Mouse (Mus musculus): ENCODE results near the gene Plvap. TPM values are rescaled to one million over a fixed set of nuclear protein-coding genes. Genes with fewer than 3 reads are reported as not detected.
"Not testable (repeated sequence)": the region's sequence is repeated elsewhere in the genome, so short reads cannot be mapped to it uniquely, and the experiment has no call there.

The Plvap gene
- 1 to 10 TPM; 7.2 to 7.6 TPM for total RNA-seq (2021)
- long read RNA-seq, experiment 1, partial matches to known transcripts: 9 of 9 reads
- long read RNA-seq, experiment 1, other reads (novel, unspliced or antisense): 0 of 9 reads
- long read RNA-seq, experiment 2, partial matches to known transcripts: 19 of 22 reads
- long read RNA-seq, experiment 2, other reads (novel, unspliced or antisense): 0 of 22 reads

DNA sequence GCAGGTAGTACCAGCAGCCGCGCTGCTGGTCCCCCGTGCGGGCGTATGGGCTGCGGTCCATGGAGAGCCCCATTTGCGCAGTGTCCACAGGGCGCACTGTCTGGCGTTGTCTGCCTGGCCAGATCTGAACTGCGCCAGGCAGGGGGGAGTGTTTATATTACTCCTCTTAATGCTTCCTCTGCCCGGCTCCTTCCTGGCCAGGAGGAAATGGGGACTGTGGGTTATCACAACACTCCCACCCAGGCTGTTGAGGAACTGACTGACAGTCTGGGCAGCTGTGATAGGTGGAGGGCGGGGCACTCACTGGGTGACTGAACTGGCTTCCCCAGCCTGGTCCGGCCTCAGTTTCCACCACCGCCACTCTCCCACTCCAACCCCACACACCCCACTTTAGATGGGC, at the start of gene Plvap:
TSS of gene Plvap (minus strand) at position 109 of the 400 bp plus-strand sequence.
- no peak for DNase-seq (ENCODE audit: low spot score in 2 of 2)

DNA sequence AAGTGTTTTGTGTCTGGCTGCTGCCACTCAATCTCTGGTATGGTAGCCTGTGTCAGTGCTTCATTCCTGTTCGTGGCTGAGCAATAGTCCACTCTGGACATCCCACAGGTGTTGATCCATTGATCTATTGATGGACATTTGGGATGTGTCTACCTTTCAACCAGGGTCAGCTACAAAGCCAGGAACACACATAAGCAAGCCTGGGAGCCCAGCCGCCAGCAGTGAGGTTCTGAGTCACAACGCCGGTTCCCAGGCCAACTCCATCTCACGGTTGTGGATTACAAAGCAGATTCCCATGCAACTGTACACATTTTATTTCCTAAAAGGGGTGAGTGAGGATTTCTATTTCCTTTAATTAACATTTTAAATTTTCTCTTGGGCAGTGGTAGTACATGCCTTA, 49.2 kb upstream of the Plvap start:
- DNase-seq (ENCODE audit: low spot score in 2 of 2): no peak

DNA sequence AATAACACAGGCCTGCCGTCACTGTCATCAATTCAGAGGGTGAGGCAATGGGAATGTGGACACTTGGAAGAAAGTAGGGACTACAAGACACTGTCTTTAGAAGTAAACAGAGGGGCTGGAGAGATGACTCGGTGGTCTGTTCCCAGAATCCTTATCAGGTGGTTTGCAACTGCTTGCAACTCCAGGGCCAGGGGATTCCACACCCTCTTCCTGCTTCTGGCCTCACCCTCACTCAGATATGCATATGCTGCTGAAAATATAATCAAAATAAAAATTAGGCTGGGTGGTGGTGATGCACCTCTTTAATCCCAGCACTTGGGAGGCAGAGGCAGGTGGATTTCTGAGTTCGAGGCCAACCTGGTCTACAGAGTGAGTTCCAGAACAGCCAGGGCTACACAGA, 48.5 kb upstream of the Plvap start:
- DNase-seq (ENCODE audit: low spot score in 2 of 2): no peak

DNA sequence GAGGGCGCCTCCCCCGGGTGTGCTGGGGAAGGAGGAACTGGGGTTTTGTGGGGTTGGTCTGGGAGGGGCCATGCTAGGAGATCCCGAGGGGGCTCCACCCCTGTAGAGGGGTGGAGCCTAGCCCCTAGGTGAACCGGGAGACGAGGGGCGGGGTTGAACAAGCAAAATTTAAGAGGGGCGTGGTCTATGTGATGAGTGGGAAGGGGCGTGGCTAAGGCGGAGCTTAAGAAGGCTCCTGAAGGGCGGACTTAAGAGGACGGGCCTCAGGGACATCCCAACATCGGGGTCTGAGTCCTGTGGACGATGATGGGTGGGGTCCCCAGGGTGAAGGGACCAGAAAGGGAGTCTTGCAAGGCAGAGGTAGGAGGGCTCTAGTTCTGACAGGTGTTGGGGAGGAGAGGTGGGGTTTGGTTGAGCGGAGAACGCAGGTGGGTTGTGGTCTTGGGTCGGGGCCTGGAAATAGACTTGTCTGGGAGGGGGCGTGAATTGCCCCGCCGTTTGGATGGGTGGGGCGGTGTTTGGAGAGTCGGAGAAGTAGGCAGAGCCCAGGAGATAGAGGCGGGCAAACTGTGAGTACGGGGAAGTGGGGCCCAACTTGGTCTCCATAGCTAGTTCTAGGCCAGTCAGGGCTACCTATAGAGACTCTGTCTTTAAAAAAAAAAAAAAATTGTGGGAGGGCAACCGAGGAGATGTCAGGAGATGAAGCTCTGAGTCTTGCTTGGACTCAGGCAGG, 47.6 kb upstream of the Plvap start:
- no peak for DNase-seq (ENCODE audit: low spot score in 2 of 2)

DNA sequence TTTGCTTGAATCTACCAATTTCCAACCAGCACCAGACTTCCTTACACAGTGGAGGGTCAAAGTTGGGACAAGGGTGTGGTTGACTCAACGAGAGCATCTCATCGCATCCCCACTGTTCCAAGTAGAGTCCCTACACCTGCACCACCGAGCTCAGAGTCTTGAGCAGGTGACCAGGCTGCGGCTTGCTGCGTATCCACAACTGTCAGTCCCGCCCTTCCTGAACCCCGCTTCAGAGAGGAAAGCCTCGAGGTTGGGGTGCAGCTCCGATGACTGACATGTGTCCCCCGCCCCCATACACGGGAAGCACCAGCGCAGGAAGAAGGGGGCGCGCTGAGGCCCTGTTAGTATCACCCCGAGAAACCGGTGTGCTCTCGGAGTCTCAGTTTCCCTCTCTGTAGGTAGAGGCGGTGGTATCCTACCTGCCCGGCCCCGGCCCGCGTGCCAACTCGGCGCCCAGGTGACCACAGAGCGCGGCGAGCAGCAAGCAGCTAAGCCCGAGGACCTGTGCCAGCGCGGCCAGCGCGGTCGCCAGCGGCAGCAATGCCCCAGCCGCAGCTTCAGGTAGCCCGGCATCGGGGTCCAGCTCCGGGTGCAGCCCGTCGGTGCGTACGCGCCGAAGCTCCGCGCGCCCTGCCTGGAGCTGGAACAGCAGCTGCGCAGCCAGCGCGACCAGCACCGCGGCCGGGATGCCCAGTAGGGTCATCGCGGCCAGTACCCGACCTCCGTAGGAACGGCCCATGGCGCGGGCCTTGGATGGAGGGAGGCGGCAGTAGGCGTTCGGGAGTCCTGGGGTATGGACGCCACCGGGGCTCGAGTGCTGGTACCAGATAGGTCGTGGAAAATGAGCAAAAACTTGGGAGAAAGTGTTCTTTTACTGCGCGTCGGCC, 46.8 kb upstream of the Plvap start, which contains the start of gene Tmem221:
TSS of gene Tmem221 (minus strand) at position 801 of the 887 bp plus-strand sequence.
- no peak for DNase-seq (ENCODE audit: low spot score in 2 of 2)

DNA sequence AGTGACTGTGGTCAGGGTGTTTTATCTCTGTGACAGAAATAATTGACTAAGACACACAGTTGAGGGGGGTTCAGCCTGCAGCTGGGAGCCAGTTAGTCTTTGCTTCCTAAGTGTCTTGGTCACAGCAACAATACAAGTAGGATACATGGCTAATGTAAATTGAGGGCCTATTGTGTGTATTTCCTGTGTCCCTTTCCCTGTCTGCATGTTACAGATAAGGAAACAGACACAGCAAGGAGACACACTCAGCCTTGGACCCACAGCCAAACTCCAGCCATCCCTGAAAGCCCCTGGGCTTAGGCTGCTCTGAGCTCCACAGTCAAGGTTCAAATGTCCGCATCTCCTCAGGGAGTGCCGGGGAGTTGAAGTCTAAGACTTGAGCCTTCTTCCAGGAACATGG, 43.1 kb upstream of the Plvap start:
- no peak for DNase-seq (ENCODE audit: low spot score in 2 of 2)

DNA sequence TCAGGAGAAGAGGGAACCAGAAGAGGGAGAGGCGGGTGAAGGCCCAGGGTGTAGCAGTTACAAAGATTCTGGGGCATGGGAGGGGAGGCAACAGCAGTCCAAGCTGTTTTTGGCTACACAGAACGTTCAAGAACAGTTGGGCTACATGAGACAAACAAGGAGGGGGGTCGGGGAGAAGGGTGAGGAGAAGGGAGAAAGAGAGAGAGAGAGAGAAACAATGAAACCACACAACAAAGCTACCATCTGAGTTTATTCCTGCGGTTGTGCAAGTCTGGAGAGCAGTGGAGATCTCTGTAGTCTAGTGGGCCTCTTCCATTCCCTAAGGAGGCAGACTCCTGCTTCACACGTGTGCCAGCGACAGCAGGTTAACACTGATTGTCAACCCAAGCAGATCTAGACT, 42.4 kb upstream of the Plvap start:
- DNase-seq (ENCODE audit: low spot score in 2 of 2): no peak

DNA sequence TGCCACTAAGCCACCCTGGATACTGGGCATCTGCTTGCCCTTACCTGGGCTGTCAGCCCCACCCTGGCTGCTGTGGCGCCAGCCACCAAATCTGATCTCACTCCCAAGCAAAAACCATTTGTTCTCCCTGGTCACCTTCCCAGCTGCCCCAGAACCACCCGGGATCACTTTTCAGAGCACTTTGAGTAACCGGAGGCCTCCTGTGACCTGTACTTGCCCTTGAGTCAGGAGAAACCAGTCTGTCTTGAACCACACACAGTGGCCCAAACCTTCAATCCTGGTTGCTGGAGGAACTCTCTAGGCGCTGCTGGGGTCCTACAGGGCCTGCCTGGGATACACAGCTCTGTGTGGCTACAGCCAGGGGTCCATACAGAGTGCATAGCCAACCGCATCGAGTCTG, 41.2 kb upstream of the Plvap start:
- no peak for DNase-seq (ENCODE audit: low spot score in 2 of 2)

DNA sequence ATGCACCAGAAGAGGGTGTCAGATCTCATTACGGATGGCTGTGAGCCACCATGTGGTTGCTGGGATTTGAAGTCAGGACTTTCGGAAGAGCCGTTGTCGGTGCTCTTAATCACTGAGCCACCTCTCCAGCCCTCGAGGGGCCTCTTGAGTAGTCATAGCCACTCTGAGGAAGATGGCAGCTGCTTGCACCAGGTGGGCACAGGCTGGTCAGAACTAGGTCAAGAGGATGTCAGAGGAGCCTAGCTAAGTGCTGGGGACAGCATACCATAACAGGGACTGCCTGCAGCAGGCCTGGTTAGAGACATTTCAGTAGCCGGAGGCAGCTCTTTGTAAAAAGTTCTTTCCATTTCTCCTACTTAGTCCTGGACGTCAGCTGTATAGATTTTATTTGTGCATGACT, 39.2 kb upstream of the Plvap start:
- no peak for DNase-seq (ENCODE audit: low spot score in 2 of 2)

DNA sequence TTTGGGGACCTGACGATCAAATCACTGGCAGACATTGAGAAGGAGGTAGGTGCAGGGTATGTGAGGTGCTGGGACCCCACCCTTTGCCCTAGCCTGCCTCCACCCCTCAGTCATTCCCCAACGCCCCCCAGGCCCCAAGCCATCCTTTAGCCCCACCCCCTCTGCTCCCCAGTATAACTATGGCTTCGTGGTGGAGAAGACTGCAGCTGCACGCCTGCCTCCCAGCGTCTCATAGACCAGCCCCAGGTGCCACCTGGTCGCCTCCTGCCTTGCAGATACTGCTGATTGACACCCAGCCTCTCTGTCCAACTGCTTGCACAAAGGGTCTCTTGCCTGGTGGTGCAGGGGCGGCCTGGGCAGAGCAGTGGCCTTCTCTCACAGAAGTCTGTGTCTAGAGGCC, 36.0 kb upstream of the Plvap start:
- DNase-seq (ENCODE audit: low spot score in 2 of 2): no peak

DNA sequence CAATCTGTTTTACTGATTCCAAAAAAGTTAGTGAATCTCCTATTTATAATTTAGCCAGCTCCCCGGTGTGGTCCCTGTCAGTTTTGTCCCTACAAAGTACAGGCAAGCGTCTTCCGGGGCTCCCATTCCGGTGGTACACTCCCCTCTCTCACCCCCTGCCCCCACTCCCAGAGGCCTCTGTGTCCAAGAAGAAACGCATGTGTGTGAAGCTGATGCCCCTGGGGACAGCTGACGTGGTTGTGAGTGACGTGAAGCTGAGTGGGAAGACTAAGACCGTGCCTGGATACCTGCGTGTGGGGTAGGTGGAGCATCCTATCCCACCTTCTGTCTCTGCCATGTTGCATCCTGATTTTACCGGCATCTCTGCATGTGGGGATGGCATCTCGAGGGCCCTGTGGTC, 33.5 kb upstream of the Plvap start:
- no peak for DNase-seq (ENCODE audit: low spot score in 2 of 2)

DNA sequence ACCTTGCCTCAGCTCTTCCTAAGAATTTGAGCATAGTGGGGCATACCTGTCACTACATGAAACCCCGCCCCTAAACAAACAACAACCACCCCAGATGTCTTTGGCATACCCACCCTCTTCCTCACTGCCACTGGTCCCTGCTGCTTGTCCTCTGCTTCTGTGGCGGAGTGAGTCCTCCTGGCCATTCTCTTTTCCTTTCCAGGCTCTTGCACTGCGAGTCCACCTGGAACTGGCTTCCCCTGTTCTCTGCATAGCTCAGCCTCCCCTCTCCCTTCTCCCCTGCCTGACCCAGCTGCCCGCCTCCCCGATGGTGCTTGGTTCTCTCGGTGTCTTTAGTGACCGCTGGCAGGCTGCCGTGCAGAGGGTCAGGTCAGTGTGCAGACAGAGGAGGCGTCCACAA, 32.2 kb upstream of the Plvap start:
- DNase-seq (ENCODE audit: low spot score in 2 of 2): no peak

DNA sequence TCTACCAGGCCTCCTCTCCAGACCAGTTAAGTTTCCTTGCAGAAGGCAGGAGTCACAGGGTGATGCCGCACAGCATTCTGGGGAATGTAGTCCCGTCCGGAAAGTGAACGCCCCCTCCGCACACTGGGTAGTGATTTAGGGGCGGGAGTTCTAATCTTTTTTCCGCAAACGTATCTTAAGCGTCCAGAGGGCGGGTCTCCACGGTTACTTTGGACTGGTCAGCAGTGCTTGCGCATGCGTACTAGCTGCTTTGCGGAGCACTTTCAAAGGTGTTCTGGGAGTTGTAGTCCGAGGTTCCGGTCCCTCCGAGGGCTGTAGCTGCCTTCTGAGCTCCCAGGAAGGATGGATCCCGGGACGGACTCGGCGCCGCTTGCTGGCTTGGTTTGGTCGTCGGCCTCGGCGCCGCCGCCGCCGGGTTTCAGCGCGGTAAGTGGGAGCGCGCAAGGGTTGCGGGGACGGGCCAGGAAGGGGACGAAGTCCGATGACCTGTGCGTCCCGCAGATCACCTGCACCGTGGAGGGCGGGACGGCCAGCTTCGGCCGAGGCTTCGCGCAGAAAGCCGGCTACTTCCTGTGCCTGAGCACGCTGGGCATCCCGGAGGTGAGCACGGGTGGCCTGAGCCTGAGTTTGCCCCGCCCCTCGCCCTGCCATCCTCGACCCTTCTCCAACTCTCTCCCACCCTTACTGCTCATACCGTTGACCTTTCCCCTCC, 31.2 kb upstream of the Plvap start, which contains the start of gene Mvb12a:
TSS of gene Mvb12a (plus strand) at position 291 of the 712 bp plus-strand sequence.
- peak; percentile 92 to 98 for DNase-seq (ENCODE audit: low spot score in 2 of 2)

DNA sequence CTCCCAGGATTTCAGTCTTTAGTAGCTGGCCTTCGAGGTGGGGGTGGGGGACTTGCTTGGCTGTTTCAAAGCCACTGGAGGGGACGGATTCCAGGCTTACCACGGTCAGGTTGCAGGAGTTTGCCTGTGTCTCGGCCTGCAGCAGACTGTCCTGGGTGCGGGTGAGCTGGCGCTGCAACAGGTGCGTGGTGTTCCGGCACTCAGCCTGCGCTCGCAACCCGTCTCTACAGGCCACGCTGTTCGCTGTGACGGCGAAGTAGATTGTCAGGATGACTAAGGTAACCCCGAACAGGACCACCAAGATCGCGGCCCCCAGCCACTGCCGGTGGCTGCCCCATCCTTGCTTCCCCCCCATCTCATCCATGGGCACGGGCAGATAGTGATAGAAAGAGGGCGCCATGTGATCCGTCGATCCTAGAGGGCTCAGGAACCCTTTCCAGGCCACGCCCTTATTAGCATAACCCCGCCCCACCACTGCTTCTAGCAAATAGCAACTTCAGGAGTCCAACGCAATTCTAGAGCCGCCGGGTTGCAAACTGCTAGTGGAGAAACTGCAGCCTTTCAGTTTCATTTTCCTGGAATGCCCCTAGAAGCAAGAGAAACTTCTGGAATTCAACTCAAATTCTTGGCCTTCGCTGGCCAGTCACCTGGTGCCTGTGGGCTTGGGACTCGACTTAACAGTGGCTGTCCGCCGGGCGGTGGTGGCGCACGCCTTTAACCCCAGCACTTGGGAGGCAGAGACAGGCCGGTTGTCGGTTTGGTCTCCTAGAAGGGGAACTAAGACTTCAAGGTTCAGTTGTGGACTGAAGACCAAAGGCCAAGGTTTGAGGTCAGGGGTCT, 25.7 kb upstream of the Plvap start, which contains the start of gene Bst2:
TSS of gene Bst2 (minus strand) at position 429 of the 840 bp plus-strand sequence.
- DNase-seq (ENCODE audit: low spot score in 2 of 2): peak in 1 of 2 experiments; percentile 45

DNA sequence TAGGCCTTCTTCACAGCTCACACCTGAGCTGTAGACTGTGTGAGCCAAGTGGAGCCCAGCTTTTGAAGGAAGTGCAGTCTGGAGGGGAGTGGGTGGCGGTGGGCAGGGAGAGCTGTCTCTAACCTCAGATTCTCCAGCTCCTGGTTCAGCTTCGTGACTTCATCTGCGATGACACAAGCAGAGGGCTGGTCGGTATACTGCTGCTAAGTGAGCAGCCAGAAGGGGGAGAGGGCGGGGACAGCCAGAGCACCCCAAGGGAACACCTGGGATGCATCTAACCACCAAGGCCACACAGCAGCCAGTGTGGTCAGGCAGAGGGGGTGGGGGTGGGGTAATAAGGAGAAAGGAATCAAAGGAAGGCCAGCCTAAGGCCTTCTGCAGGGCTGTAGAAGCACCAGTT, 24.1 kb upstream of the Plvap start:
- no peak for DNase-seq (ENCODE audit: low spot score in 2 of 2)

DNA sequence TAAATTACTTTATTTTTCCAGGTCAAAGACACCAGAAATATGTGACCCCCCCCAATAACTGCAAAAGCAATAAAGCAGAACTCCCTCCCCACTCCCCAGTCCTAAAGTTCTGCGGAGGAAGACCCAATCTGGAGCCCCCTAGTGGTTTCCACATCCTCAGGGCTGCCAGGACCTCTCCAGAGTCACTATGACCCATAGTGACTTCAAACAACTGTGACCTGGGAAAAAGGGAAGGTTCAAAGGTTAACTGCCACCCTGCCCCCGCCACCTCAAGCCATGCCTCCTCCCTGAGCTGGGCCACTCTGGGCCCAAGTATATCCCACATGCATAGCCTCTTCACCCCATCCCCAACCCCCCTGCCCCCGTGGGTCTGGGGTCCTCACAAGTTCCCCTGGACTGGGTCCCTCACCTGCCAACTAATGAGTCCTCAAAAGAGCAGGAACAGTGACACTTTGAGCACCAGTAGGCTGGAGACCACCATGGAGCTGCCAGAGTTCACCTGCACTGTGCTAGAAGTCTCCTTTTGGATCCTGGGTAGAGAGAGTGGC, 22.8 kb upstream of the Plvap start:
- no peak for DNase-seq (ENCODE audit: low spot score in 2 of 2)

DNA sequence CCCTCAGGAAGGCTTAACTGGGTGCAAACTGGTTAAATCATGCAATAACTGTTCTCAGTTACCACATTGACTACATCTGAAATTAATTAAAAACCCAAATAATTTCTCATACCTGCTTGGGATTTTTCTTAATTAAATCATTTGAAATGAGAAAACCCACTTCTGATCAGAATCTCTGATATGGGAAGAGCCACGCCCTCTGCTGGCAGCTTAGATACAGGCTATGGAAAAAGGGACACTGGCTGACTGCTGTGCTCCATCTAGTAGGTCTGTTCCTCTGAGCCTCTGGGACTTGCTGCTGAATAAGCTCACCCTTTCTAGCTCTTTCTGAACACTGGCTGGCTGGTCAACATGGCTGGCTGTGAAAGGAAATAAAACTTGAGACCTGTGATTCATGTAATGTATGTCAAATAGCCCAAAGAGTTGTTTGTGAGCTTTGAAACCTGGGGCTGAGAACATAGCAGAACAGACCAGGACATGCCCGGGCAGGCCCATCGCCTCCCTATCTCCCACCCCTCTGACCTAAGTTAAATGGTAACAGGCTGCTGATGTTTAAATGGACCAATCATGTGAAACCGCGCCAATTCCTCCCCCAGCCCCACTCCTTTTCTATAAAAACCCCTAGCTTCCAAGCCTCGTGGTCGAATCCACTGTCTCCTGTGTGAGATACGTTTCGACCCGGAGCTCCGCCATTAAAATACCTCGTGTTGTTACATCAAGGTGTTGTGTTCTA, 19.3 kb upstream of the Plvap start:
- not testable (repeated sequence) for DNase-seq (ENCODE audit: low spot score in 2 of 2)

DNA sequence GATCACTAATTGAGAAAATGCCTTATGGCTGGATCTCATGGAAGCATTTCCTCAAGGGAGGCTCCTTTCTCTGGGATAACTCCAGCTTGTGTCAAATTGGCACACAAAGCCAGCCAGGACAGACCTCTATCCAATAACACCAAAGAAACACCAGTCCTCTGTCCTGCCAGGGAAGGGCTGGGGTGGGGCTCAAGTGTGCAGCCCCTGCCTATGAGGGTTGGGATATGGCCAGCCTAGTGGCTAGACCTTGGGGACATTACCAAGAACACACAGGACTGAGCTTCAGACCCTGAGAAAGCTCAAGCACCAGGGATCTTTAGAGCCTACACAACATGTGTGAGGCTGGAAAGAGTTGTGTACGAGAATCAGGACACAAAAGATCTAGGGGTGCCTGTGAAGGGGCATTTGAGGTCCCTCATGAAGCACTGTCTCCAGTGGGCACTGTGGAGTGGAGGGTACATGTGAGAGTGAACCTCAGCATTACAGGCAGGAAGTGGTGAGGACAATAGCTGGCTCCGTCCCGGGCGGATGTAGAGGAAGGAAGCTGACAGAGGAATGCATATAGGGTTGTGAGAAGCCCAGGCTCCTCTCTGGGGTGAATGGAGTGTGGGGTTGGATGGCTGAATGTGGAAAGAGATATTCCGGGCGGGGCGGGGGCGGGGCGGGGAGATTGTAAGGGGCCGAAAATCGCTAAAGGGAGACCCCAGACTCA, 17.0 kb upstream of the Plvap start:
- no peak for DNase-seq (ENCODE audit: low spot score in 2 of 2)
